Mouse (Mus musculus) CH12.LX (cell line): ENCODE measurements around the gene Olfr164.

Experiments used
- JUND ChIP-seq: conservative IDR thresholded peaks from 2 replicates; pipeline ENCODE4 v1.6.1; 2011; ENCODE audit warnings: low read depth, low read length, improper control_type of control experiment
- KAT2A ChIP-seq: IDR thresholded peaks from 2 replicates; pipeline ENCODE4 v1.6.1; 2012; ENCODE audit warnings: low read length, improper control_type of control experiment, inconsistent platforms; ENCODE audit not compliant: insufficient replicate concordance
- PAX5 ChIP-seq: IDR thresholded peaks from 2 replicates; pipeline ENCODE4 v1.6.1; 2012; ENCODE audit warnings: low read length, inconsistent platforms, mixed read lengths
- POLR2AphosphoS2 ChIP-seq: IDR thresholded peaks from 2 replicates; pipeline ENCODE4 v1.6.1; 2011; ENCODE audit warnings: low read depth, low read length, improper control_type of control experiment
- RCOR1 ChIP-seq: conservative IDR thresholded peaks from 2 replicates; pipeline ENCODE4 v1.6.1; 2012; ENCODE audit warnings: low read depth, mild to moderate bottlenecking, inconsistent platforms, low read length, improper control_type of control experiment
- SIN3A ChIP-seq: IDR thresholded peaks from 2 replicates; pipeline ENCODE4 v1.6.1; 2012; ENCODE audit warnings: low read length, improper control_type of control experiment, inconsistent platforms

DNA sequence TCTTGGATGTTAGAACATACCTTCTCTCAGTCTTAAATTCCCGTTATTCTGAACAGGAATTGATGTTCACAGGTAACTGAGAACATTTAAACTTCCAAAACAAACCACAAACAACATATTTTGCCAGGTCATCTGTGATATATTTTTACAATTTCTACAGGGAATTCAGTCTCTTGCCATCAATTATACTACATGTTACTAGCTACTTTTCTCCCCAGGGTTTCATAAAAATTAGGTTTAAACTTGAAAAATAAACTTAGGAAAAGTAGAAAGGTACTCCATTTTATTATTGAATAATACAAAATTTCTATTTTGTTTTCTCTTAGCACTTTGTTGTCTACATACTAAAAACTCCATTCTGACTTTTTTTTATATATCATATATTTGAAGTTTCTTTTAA, at the start of gene Olfr164:
- TF ChIP-seq PAX5 (no peak), JUND (no peak), POLR2AphosphoS2 (no peak), KAT2A (no peak), SIN3A (no peak), RCOR1 (no peak)
